Mouse (Mus musculus): Measurements from ENCODE around the gene Lgals9. TPM values are rescaled to one million over a fixed set of nuclear protein-coding genes. Genes with fewer than 3 reads are reported as not detected.
"Not testable (repeated sequence)": the region's sequence is repeated elsewhere in the genome, so short reads cannot be mapped to it uniquely, and the experiment has no call there.

The Lgals9 gene
- polyA plus RNA-seq, 1 experiment from 2014 or later: 2.6 TPM

- no peaks in the 10 kb centered on the region for H3K9me3 ChIP-seq (replicated peaks)
- H3K4me1 ChIP-seq: peaks cover 48% of the 10 kb centered on the region
- H3K36me3 ChIP-seq: peaks cover 27% of the 10 kb centered on the region
- peak overlapping the region; percentile 34; the same call in 1 of the 2 replicates for H3K27ac ChIP-seq (replicated peaks)
- WGBS: 76% methylated on average over 7 of the region's 7 CpGs
- no peak for DNase-seq (ENCODE audit: low spot score)
- H3K4me3 ChIP-seq: no peak overlapping the region
- no peaks in the 10 kb centered on the region for H3K27me3 ChIP-seq (ENCODE audit: low read depth, poor library complexity, severe bottlenecking)
Measured at GRCm38 (mm10) chr11:79017161-79017606, 32.4 kb upstream of the Lgals9 start.

- 51% methylated on average over 12 of the region's 12 CpGs for WGBS
- no peak for DNase-seq (ENCODE audit: low spot score)
- peak overlapping the region; percentile 52 for H3K27ac ChIP-seq (replicated peaks)
Measured at GRCm38 (mm10) chr11:79016236-79016635, 31.5 kb upstream of the Lgals9 start.

GRCm38 (mm10) chr11:79015660-79016215 lies 31.0 kb upstream of the Lgals9 start:
- peaks cover 24% of the 10 kb centered on the region for H3K36me3 ChIP-seq
- H3K4me3 ChIP-seq: no peak overlapping the region
- H3K27me3 ChIP-seq (ENCODE audit: low read depth, poor library complexity, severe bottlenecking): no peaks in the 10 kb centered on the region
- peak overlapping the region; percentile 52 for H3K27ac ChIP-seq (replicated peaks)
- no peak for DNase-seq (ENCODE audit: low spot score)
- peaks cover 41% of the 10 kb centered on the region for H3K4me1 ChIP-seq
- 91% methylated on average over 24 of the region's 24 CpGs for WGBS
- H3K9me3 ChIP-seq (replicated peaks): no peaks in the 10 kb centered on the region

More at GRCm38 (mm10) chr11:79016236-79016635, 31.5 kb upstream of the Lgals9 start:
- no peaks in the 10 kb centered on the region for H3K27me3 ChIP-seq (ENCODE audit: low read depth, poor library complexity, severe bottlenecking)
- H3K9me3 ChIP-seq (replicated peaks): no peaks in the 10 kb centered on the region
- peaks cover 44% of the 10 kb centered on the region for H3K4me1 ChIP-seq
- H3K4me3 ChIP-seq: no peak overlapping the region
- H3K36me3 ChIP-seq: peaks cover 27% of the 10 kb centered on the region

GRCm38 (mm10) chr11:79014602-79015325 lies 30.0 kb upstream of the Lgals9 start:
- DNase-seq (ENCODE audit: low spot score): no peak
- peak overlapping the region; percentile 30 for H3K27ac ChIP-seq (replicated peaks)
- H3K9me3 ChIP-seq (replicated peaks): no peaks in the 10 kb centered on the region
- no peaks in the 10 kb centered on the region for H3K27me3 ChIP-seq (ENCODE audit: low read depth, poor library complexity, severe bottlenecking)
- peaks cover 14% of the 10 kb centered on the region for H3K36me3 ChIP-seq
- peaks cover 36% of the 10 kb centered on the region for H3K4me1 ChIP-seq
- 79% methylated on average over 15 of the region's 15 CpGs for WGBS
- H3K4me3 ChIP-seq: no peak overlapping the region

GRCm38 (mm10) chr11:79013806-79014205 lies 29.1 kb upstream of the Lgals9 start:
- Histone ChIP-seq H3K36me3 (peaks cover 7% of the 10 kb centered on the region; the same call in 1 of the 2 replicates), H3K4me3 (no peak overlapping the region), H3K9me3 (replicated peaks) (no peaks in the 10 kb centered on the region), H3K27ac (replicated peaks) (peak overlapping the region; percentile 30; the same call in 1 of the 2 replicates), H3K4me1 (peaks cover 36% of the 10 kb centered on the region), H3K27me3 (ENCODE audit: low read depth, poor library complexity, severe bottlenecking) (no peaks in the 10 kb centered on the region)
- WGBS: 70% methylated on average over 9 of the region's 9 CpGs
- DNase-seq (ENCODE audit: low spot score): no peak

GRCm38 (mm10) chr11:79013056-79013455 lies 28.3 kb upstream of the Lgals9 start:
- H3K9me3 ChIP-seq (replicated peaks): no peaks in the 10 kb centered on the region
- no peaks in the 10 kb centered on the region for H3K27me3 ChIP-seq (ENCODE audit: low read depth, poor library complexity, severe bottlenecking)
- H3K4me1 ChIP-seq: peaks cover 36% of the 10 kb centered on the region
- no peak for DNase-seq (ENCODE audit: low spot score)
- H3K4me3 ChIP-seq: no peak overlapping the region
- H3K36me3 ChIP-seq: 0 out of 2 replicates have a peak, but pooled peaks cover 3% of the 10 kb centered on the region
- H3K27ac ChIP-seq (replicated peaks): no peak overlapping the region

- DNase-seq (ENCODE audit: low spot score): no peak
- Histone ChIP-seq H3K36me3 (0 out of 2 replicates have a peak, but pooled peaks cover 3% of the 10 kb centered on the region), H3K9me3 (replicated peaks) (no peaks in the 10 kb centered on the region), H3K4me1 (peaks cover 36% of the 10 kb centered on the region), H3K27me3 (ENCODE audit: low read depth, poor library complexity, severe bottlenecking) (no peaks in the 10 kb centered on the region), H3K27ac (replicated peaks) (no peak overlapping the region), H3K4me3 (no peak overlapping the region)
- WGBS: 98% methylated on average over 2 of the region's 2 CpGs
Measured at GRCm38 (mm10) chr11:79012529-79012928, 27.8 kb upstream of the Lgals9 start.

- WGBS: 92% methylated on average over 7 of the region's 7 CpGs
- Histone ChIP-seq H3K4me1 (peaks cover 4% of the 10 kb centered on the region), H3K27ac (replicated peaks) (no peak overlapping the region), H3K4me3 (no peak overlapping the region), H3K36me3 (no peaks in the 10 kb centered on the region), H3K27me3 (ENCODE audit: low read depth, poor library complexity, severe bottlenecking) (no peaks in the 10 kb centered on the region), H3K9me3 (replicated peaks) (no peaks in the 10 kb centered on the region)
- DNase-seq (ENCODE audit: low spot score): no peak
Measured at GRCm38 (mm10) chr11:79008891-79009290, 24.1 kb upstream of the Lgals9 start.

GRCm38 (mm10) chr11:79008007-79008775 lies 23.4 kb upstream of the Lgals9 start:
- H3K27me3 ChIP-seq (ENCODE audit: low read depth, poor library complexity, severe bottlenecking): no peaks in the 10 kb centered on the region
- H3K4me1 ChIP-seq: no peaks in the 10 kb centered on the region
- H3K4me3 ChIP-seq: no peak overlapping the region
- no peaks in the 10 kb centered on the region for H3K9me3 ChIP-seq (replicated peaks)
- no peaks in the 10 kb centered on the region for H3K36me3 ChIP-seq
- 85% methylated on average over 6 of the region's 6 CpGs for WGBS
- no peak overlapping the region for H3K27ac ChIP-seq (replicated peaks)
- no peak for DNase-seq (ENCODE audit: low spot score)

GRCm38 (mm10) chr11:79007356-79007755 lies 22.6 kb upstream of the Lgals9 start:
- not testable (repeated sequence) for H3K4me3 ChIP-seq; DNase-seq (ENCODE audit: low spot score); H3K27ac ChIP-seq (replicated peaks); H3K27me3 ChIP-seq (ENCODE audit: low read depth, poor library complexity, severe bottlenecking); H3K36me3 ChIP-seq; H3K9me3 ChIP-seq (replicated peaks); H3K4me1 ChIP-seq
- 90% methylated on average over 3 of the region's 3 CpGs for WGBS

GRCm38 (mm10) chr11:79006417-79006816 lies 21.7 kb upstream of the Lgals9 start:
- Histone ChIP-seq H3K36me3 (no peaks in the 10 kb centered on the region), H3K9me3 (replicated peaks) (no peaks in the 10 kb centered on the region), H3K4me3 (no peak overlapping the region), H3K4me1 (peaks cover 4% of the 10 kb centered on the region; the same call in 1 of the 2 replicates), H3K27ac (replicated peaks) (no peak overlapping the region), H3K27me3 (ENCODE audit: low read depth, poor library complexity, severe bottlenecking) (no peaks in the 10 kb centered on the region)
- no peak for DNase-seq (ENCODE audit: low spot score)
- 80% methylated on average over 5 of the region's 5 CpGs for WGBS

- WGBS: 89% methylated on average over 14 of the region's 14 CpGs
- peaks cover 4% of the 10 kb centered on the region; the same call in 1 of the 2 replicates for H3K4me1 ChIP-seq
- H3K27me3 ChIP-seq (ENCODE audit: low read depth, poor library complexity, severe bottlenecking): no peaks in the 10 kb centered on the region
- no peaks in the 10 kb centered on the region for H3K9me3 ChIP-seq (replicated peaks)
- no peak for DNase-seq (ENCODE audit: low spot score)
- no peaks in the 10 kb centered on the region for H3K36me3 ChIP-seq
- H3K4me3 ChIP-seq: no peak overlapping the region
- no peak overlapping the region for H3K27ac ChIP-seq (replicated peaks)
Measured at GRCm38 (mm10) chr11:79005578-79006394, 21.0 kb upstream of the Lgals9 start.
